Mouse (Mus musculus) ES-E14 (cell line): ENCODE measurements around the gene Ptprn2. TPM values are rescaled to one million over a fixed set of nuclear protein-coding genes. Genes with fewer than 3 reads are reported as not detected.

ENCODE experiments used
- DNase-seq: peaks from one replicate; pipeline ENCODE4 v3.0.0-alpha.2; 2013; ENCODE audit warnings: low read depth, low spot score
- H3K27ac ChIP-seq: 2 replicates; pipeline ENCODE4 v1.5.1; 2012; ENCODE audit warnings: low read depth, mild to moderate bottlenecking, low read length, moderate library complexity, mixed read lengths; ENCODE audit not compliant: poor library complexity, insufficient read depth, severe bottlenecking
- H3K36me3 ChIP-seq: 2 replicates; pipeline ENCODE4 v1.6.1; 2012; ENCODE audit warnings: mild to moderate bottlenecking, low read length, moderate library complexity, mixed read lengths; ENCODE audit not compliant: control insufficient read depth, poor library complexity, insufficient read depth, severe bottlenecking
- H3K4me1 ChIP-seq, 2 experiments: fragments of 150-350 bp in 1 of 2; sonication (generic) in 1 of 2; 2 replicates each; pipeline ENCODE4 v1.6.1; 2012; ENCODE audit warnings: low read length in 2 of 2, mild to moderate bottlenecking in 1 of 2, mixed read lengths in 1 of 2; ENCODE audit not compliant: control insufficient read depth in 2 of 2, insufficient read depth in 2 of 2, poor library complexity in 1 of 2
- H3K4me3 ChIP-seq, 2 experiments: fragments of 150-350 bp in 1 of 2; sonication (generic) in 1 of 2; 2 replicates each; pipeline ENCODE4 v1.5.1; 2012; ENCODE audit warnings: low read length in 2 of 2, low read depth in 1 of 2, mild to moderate bottlenecking in 1 of 2, mixed read lengths in 1 of 2; ENCODE audit not compliant: insufficient read depth in 1 of 2, poor library complexity in 1 of 2, severe bottlenecking in 1 of 2
- H3K9ac ChIP-seq: 2 replicates; pipeline ENCODE4 v1.6.1; 2012; ENCODE audit warnings: low read depth, mild to moderate bottlenecking, low read length, mixed read lengths; ENCODE audit not compliant: poor library complexity, insufficient read depth, severe bottlenecking
- H3K9me3 ChIP-seq: fragments of 150-350 bp; sonication (generic); 2 replicates; pipeline ENCODE4 v1.6.1; 2012; ENCODE audit warnings: low read depth, mild to moderate bottlenecking, low read length; ENCODE audit not compliant: control insufficient read depth, insufficient read depth
- CHD2 ChIP-seq: IDR thresholded peaks from 2 replicates; pipeline ENCODE4 v1.6.1; 2014; ENCODE audit warnings: mild to moderate bottlenecking, low read depth, low read length, inconsistent platforms
- HCFC1 ChIP-seq: IDR thresholded peaks from 2 replicates; pipeline ENCODE4 v1.6.1; 2012; ENCODE audit warnings: low read length, inconsistent platforms, borderline replicate concordance; ENCODE audit not compliant: insufficient read depth
- MAFK ChIP-seq: IDR thresholded peaks from 2 replicates; pipeline ENCODE4 v1.6.1; 2014; ENCODE audit warnings: mild to moderate bottlenecking, low read depth, low read length, inconsistent platforms; ENCODE audit not compliant: insufficient read depth
- ZC3H11A ChIP-seq: IDR thresholded peaks from 2 replicates; pipeline ENCODE4 v1.6.1; 2012; ENCODE audit warnings: low read depth, mild to moderate bottlenecking, inconsistent platforms, low read length, borderline replicate concordance
- ZNF384 ChIP-seq: IDR thresholded peaks from 2 replicates; pipeline ENCODE4 v1.6.1; 2012; ENCODE audit warnings: low read depth, low read length, inconsistent platforms
- in situ Hi-C, 2 experiments: fragments of 600-800 bp; cut with MboI; formaldehyde crosslinking; loops; one replicate each; pipeline ENCODE4 v1.15.1; 2025; ENCODE audit warnings: low sequenced_read_pairs in 2 of 2, inconsistent platforms in 1 of 2; ENCODE audit not compliant: unreplicated experiment in 2 of 2
- total RNA-seq: library from RNA; depleted of rRNA; stranded (reverse); fragments of 300-350 nt; gene quantifications from 2 replicates; pipeline ENCODE4 v1.2.3, GENCODE M21; 2012

The Ptprn2 gene
- total RNA-seq, 1 experiment = 0.40 TPM

- Histone ChIP-seq H3K36me3 (no peaks in the 10 kb centered on the region), H3K9me3 (no peaks in the 10 kb centered on the region), H3K27ac (no peak overlapping the region), H3K9ac (no peak overlapping the region), H3K4me3 (no peak overlapping the region), H3K4me1 (no peaks in the 10 kb centered on the region)
- no peak for DNase-seq
- in situ Hi-C loops = no loop called here
- no peak for TF ChIP-seq ZC3H11A
- no peak for TF ChIP-seq ZNF384
- TF ChIP-seq CHD2 = no peak
- no peak for TF ChIP-seq HCFC1
- no peak for TF ChIP-seq MAFK
Measured at GRCm38 (mm10) chr12:116587548-116587947, 102.0 kb downstream of the Ptprn2 start.

GRCm38 (mm10) chr12:116590076-116590475 lies 104.6 kb downstream of the Ptprn2 start:
- DNase-seq = no peak
- Histone ChIP-seq H3K4me3 (no peak overlapping the region), H3K27ac (no peak overlapping the region), H3K4me1 (no peaks in the 10 kb centered on the region), H3K36me3 (no peaks in the 10 kb centered on the region), H3K9ac (no peak overlapping the region), H3K9me3 (no peaks in the 10 kb centered on the region)
- in situ Hi-C loops = no loop called here
- TF ChIP-seq MAFK (no peak), HCFC1 (no peak), ZC3H11A (no peak), ZNF384 (no peak)

- Histone ChIP-seq H3K9ac (no peak overlapping the region), H3K4me3 (no peak overlapping the region), H3K4me1 (no peaks in the 10 kb centered on the region), H3K36me3 (no peaks in the 10 kb centered on the region), H3K27ac (no peak overlapping the region), H3K9me3 (no peaks in the 10 kb centered on the region)
- in situ Hi-C loops = no loop called here
- no peak for DNase-seq
- TF ChIP-seq ZC3H11A (no peak), HCFC1 (no peak), CHD2 (no peak), ZNF384 (no peak), MAFK (no peak)
Measured at GRCm38 (mm10) chr12:116594457-116594856, 108.9 kb downstream of the Ptprn2 start.

- Histone ChIP-seq H3K36me3 (no peaks in the 10 kb centered on the region), H3K4me3 (no peak overlapping the region), H3K9me3 (no peaks in the 10 kb centered on the region), H3K27ac (no peak overlapping the region), H3K9ac (no peak overlapping the region), H3K4me1 (no peaks in the 10 kb centered on the region)
- TF ChIP-seq MAFK (no peak), ZNF384 (no peak), CHD2 (no peak), HCFC1 (no peak), ZC3H11A (no peak)
- in situ Hi-C loops = no loop called here
- DNase-seq = no peak
Measured at GRCm38 (mm10) chr12:116594866-116595610, 109.5 kb downstream of the Ptprn2 start.

- no peak for TF ChIP-seq ZC3H11A
- no peak for TF ChIP-seq HCFC1
- no peak for TF ChIP-seq MAFK
- TF ChIP-seq ZNF384 = no peak
- TF ChIP-seq CHD2 = no peak
- Histone ChIP-seq H3K9me3 (no peaks in the 10 kb centered on the region), H3K9ac (no peak overlapping the region), H3K27ac (no peak overlapping the region), H3K36me3 (no peaks in the 10 kb centered on the region), H3K4me1 (no peaks in the 10 kb centered on the region), H3K4me3 (no peak overlapping the region)
- no peak for DNase-seq
- in situ Hi-C loops = no loop called here
Measured at GRCm38 (mm10) chr12:116595727-116596126, 110.2 kb downstream of the Ptprn2 start.
